Mouse (Mus musculus): ENCODE results near the gene Blcap. TPM values are rescaled to one million over a fixed set of nuclear protein-coding genes. Genes with fewer than 3 reads are reported as not detected.
"Not testable (repeated sequence)": the region's sequence is repeated elsewhere in the genome, so short reads cannot be mapped to it uniquely, and the experiment has no call there.

Gene Blcap
- polyA plus RNA-seq, 1 experiment, result 30.8 TPM

DNA sequence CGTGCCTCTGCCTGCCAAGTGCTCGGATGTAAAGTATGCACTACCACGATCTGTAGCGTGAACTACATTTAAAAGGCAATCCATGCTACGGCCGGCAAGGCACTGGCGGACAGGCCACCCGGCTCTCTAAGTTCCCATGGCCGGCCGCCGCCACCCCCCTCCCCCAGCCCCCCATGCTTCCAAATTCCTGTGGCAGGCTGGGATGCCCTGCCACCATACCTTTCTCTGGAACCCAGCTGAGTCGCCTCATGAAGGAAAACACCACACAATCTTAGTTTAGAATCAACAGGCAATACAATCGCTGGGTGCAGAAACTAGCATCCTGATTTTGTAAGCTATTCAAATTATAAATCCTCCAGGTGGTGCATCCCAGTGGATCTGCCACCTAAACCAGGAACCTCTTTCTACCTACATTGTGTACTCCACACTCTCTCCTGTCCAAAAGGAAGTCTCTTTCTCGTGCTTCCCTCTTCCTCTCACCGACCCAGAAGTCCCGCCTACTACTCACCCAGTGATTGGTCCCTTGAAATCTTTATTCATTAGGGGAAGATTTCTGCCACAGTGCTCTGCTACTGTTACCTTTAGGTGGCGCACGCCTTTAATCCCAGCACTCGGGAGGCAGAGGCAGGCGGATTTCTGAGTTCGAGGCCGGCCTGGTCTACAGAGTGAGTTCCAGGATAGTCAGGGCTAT is 25.9 kb upstream of the Blcap start:
- WGBS, result 57% methylated on average over 22 of the region's 22 CpGs
- Histone ChIP-seq H3K36me3 (ENCODE audit: control insufficient read depth, insufficient read depth, low read length) (no peaks in the 10 kb centered on the region), H3K4me3 (ENCODE audit: low read depth, low read length) (peak overlapping the region; percentile 2; the same call in 1 of the 2 replicates), H3K4me1 (ENCODE audit: control insufficient read depth, insufficient read depth, insufficient read length, low read length) (no peaks in the 10 kb centered on the region), H3K27me3 (ENCODE audit: control insufficient read depth, insufficient read depth, low read length) (no peaks in the 10 kb centered on the region), H3K27ac (ENCODE audit: insufficient read depth, low read depth, low read length) (no peak overlapping the region)
- TF ChIP-seq POLR2A (IDR thresholded peaks at IDR 0.05; ENCODE audit: low read depth, low read length) (no peak), CTCF (IDR thresholded peaks at IDR 0.05; ENCODE audit: extremely low read depth, insufficient read length, insufficient replicate concordance, low read depth, low read length) (no peak)

DNA sequence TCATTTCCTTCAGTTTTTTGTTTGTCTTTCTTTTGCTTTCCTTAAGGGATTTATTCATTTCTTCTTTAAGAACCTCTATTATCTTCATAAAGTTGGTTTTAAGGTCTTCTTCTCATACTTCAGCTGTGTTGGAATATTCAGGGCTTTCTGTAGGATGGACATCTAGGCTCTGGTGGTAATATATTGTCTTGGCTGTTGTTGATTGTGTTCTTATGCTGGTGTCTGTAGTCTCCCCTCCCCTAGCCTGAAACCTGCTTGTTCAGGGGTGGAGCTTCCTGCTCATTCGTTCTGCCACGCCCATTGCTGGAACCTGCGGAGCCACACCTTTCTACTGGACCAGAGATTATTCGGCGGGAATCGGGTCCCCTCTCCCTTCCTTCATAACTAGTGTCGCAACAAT is 14.3 kb upstream of the Blcap start:
- not testable (repeated sequence) for H3K4me3 ChIP-seq (ENCODE audit: low read depth, low read length); H3K4me1 ChIP-seq (ENCODE audit: control insufficient read depth, insufficient read depth, insufficient read length, low read length); H3K27ac ChIP-seq (ENCODE audit: insufficient read depth, low read depth, low read length); H3K27me3 ChIP-seq (ENCODE audit: control insufficient read depth, insufficient read depth, low read length); H3K36me3 ChIP-seq (ENCODE audit: control insufficient read depth, insufficient read depth, low read length)
- WGBS, result 30% methylated on average over 7 of the region's 7 CpGs

DNA sequence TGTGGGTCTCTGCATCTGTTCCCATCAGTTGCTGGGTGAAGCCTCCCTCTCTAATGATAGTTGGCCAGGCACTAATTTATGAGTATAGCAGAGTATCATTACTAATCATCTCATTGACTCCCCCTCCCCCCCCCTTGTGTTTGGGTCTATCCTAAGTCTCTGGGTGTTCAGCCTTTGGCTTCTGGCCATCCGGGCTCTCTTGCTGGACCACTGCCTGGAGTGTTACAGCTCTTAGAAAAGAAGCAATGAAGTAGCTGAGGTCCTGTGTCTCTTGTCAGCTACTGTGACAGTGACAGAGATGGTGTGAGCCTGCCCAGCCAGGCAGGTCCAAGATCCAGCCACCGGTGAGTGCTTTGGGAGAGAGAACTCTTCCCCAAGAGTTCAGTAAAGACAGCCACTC is 1.7 kb upstream of the Blcap start:
- H3K36me3 ChIP-seq (ENCODE audit: control insufficient read depth, insufficient read depth, low read length), result no peaks in the 10 kb centered on the region
- TF ChIP-seq CTCF (IDR thresholded peaks at IDR 0.05; ENCODE audit: extremely low read depth, insufficient read length, insufficient replicate concordance, low read depth, low read length) (no peak), POLR2A (IDR thresholded peaks at IDR 0.05; ENCODE audit: low read depth, low read length) (no peak)
- no peak overlapping the region for H3K4me3 ChIP-seq (ENCODE audit: low read depth, low read length)
- H3K27ac ChIP-seq (ENCODE audit: insufficient read depth, low read depth, low read length), result no peak overlapping the region
- H3K4me1 ChIP-seq (ENCODE audit: control insufficient read depth, insufficient read depth, insufficient read length, low read length), result no peaks in the 10 kb centered on the region
- WGBS, result 55% methylated on average over 2 of the region's 2 CpGs
- no peaks in the 10 kb centered on the region; the same call in 1 of the 2 replicates for H3K27me3 ChIP-seq (ENCODE audit: control insufficient read depth, insufficient read depth, low read length)

DNA sequence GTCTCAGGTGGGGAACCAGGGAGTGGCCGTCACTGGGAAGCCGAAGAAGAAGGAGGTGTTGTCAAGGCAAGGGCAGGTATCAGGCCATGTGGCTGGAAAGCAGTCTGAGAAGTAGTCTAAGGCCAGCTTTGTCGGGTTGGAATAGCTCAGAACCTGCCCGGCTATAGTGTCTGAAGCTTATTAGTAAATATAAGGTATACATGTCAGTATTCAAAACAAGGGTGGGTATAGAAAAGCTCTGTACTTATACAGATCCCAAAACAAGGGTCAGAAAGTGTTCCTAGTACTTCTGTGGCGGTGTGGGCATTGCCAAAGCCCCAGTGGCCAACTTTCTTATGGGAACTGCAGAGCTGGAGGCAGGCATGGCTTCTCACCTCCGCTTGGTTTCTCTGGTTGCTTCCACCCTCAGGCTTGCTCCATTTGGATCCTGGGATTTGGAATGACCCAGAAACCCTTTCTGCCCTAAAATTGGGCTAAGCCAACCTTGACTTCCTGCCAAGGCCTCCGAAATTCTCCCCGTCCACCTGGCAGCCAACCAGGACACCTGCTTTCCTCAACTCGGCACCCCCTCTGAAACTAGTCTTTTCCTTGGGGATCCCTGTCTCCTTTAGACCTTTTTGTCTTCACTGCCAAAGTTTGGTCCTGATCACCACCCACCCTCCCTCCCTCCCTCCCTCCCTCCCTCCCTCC is 1.1 kb downstream of the Blcap start:
- 51% methylated on average over 9 of the region's 9 CpGs for WGBS
- Histone ChIP-seq H3K36me3 (ENCODE audit: control insufficient read depth, insufficient read depth, low read length) (no peaks in the 10 kb centered on the region), H3K27ac (ENCODE audit: insufficient read depth, low read depth, low read length) (no peak overlapping the region), H3K27me3 (ENCODE audit: control insufficient read depth, insufficient read depth, low read length) (no peaks in the 10 kb centered on the region; the same call in 1 of the 2 replicates), H3K4me1 (ENCODE audit: control insufficient read depth, insufficient read depth, insufficient read length, low read length) (peaks cover 7% of the 10 kb centered on the region; the same call in 1 of the 2 replicates), H3K4me3 (ENCODE audit: low read depth, low read length) (no peak overlapping the region)
- TF ChIP-seq CTCF (IDR thresholded peaks at IDR 0.05; ENCODE audit: extremely low read depth, insufficient read length, insufficient replicate concordance, low read depth, low read length), result no peak
- no peak for TF ChIP-seq POLR2A (IDR thresholded peaks at IDR 0.05; ENCODE audit: low read depth, low read length)

DNA sequence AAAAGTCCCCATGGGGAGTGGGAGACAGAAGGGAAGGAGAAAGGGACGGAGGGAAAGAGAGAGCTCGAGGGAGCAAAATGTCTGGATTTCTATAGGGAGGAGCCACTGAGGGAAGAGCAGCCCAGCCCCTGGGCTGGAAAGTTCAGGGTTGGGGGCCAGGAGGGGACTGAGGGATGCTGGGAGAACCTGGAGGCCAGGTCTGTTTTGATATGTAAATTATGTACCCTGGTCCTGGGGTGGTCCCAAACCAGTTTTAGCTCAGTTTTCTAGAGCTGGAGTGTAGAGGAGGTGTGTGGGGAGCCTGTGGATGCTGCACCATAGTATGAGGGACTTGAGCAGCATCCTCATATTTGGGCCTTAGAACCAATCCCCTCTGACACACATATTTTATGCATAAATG is 2.2 kb downstream of the Blcap start:
- peaks cover 7% of the 10 kb centered on the region; the same call in 1 of the 2 replicates for H3K4me1 ChIP-seq (ENCODE audit: control insufficient read depth, insufficient read depth, insufficient read length, low read length)
- TF ChIP-seq POLR2A (IDR thresholded peaks at IDR 0.05; ENCODE audit: low read depth, low read length) (no peak), CTCF (IDR thresholded peaks at IDR 0.05; ENCODE audit: extremely low read depth, insufficient read length, insufficient replicate concordance, low read depth, low read length) (no peak)
- no peak overlapping the region for H3K4me3 ChIP-seq (ENCODE audit: low read depth, low read length)
- no peaks in the 10 kb centered on the region for H3K36me3 ChIP-seq (ENCODE audit: control insufficient read depth, insufficient read depth, low read length)
- H3K27me3 ChIP-seq (ENCODE audit: control insufficient read depth, insufficient read depth, low read length), result no peaks in the 10 kb centered on the region; the same call in 1 of the 2 replicates
- 69% methylated on average over 2 of the region's 2 CpGs for WGBS
- no peak overlapping the region for H3K27ac ChIP-seq (ENCODE audit: insufficient read depth, low read depth, low read length)

DNA sequence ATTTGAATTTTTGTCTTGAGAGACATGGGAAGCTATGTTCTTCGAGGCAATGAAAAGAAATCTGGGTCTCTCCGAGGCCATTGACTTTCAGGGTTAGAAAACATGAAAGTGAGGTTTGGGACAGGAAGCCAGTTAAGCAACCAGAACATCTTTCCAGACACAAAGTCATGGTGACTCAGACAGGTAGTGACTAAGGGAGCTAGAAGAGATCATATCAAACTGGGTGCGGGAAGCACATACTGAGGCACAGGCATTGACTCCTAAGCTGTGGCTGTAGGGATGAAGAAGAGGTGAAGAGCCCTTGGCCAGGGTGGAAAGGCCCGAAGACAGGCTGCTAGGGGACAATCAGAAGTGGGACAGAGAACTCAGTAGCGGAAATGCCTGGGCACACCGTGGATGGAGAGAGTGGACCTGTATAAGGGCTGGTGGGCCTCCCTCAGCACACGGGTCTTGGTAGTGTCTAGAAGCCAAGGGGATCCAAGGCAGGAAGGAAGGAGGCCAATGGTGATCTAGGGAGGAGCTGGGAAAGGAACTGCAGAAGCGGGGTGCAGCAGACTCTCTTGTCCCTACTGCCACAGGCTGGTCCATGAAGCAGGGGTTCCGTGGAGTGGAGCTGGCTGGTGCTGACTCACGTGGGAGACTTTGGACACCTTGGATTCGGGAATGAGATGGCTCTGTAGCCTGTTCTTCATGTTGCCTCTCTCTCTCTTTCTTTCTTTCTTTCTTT is 3.7 kb downstream of the Blcap start:
- TF ChIP-seq POLR2A (IDR thresholded peaks at IDR 0.05; ENCODE audit: low read depth, low read length) (no peak), CTCF (IDR thresholded peaks at IDR 0.05; ENCODE audit: extremely low read depth, insufficient read length, insufficient replicate concordance, low read depth, low read length) (no peak)
- Histone ChIP-seq H3K4me1 (ENCODE audit: control insufficient read depth, insufficient read depth, insufficient read length, low read length) (peaks cover 10% of the 10 kb centered on the region; the same call in 1 of the 2 replicates), H3K4me3 (ENCODE audit: low read depth, low read length) (no peak overlapping the region), H3K27me3 (ENCODE audit: control insufficient read depth, insufficient read depth, low read length) (no peaks in the 10 kb centered on the region; the same call in 1 of the 2 replicates), H3K27ac (ENCODE audit: insufficient read depth, low read depth, low read length) (peak overlapping the region; percentile 98), H3K36me3 (ENCODE audit: control insufficient read depth, insufficient read depth, low read length) (no peaks in the 10 kb centered on the region)
- 67% methylated on average over 11 of the region's 11 CpGs for WGBS

Data from small intestine, adult 2 months (tissue).